Mouse (Mus musculus): ENCODE data around the gene Olfr368. TPM values are rescaled to one million over a fixed set of nuclear protein-coding genes. Genes with fewer than 3 reads are reported as not detected.

Gene Olfr368
- polyA plus RNA-seq, 1 experiment from 2014 or later, result not detected

Other genes with a start within 250 kb of the Olfr368 start
- gene Olfr361, start 237.2 kb upstream of the Olfr368 start, polyA plus RNA-seq (2016; fragmentation: Nextera tagmentation; extraction: Ambion mirVana), result not detected in 2 replicates
- gene Olfr362, start 208.6 kb upstream of the Olfr368 start, polyA plus RNA-seq (2016; fragmentation: Nextera tagmentation; extraction: Ambion mirVana), result not detected in 2 replicates
- not detected in 2 replicates for gene Olfr364-ps1, start 187.2 kb upstream of the Olfr368 start, polyA plus RNA-seq (2016; fragmentation: Nextera tagmentation; extraction: Ambion mirVana)
- not detected in 2 replicates for gene Olfr365, start 138.3 kb upstream of the Olfr368 start, polyA plus RNA-seq (2016; fragmentation: Nextera tagmentation; extraction: Ambion mirVana)
- gene Olfr366, start 114.9 kb upstream of the Olfr368 start, polyA plus RNA-seq (2016; fragmentation: Nextera tagmentation; extraction: Ambion mirVana), result not detected in 2 replicates
- gene Pdcl, start 32.8 kb downstream of the Olfr368 start, polyA plus RNA-seq (2016; fragmentation: Nextera tagmentation; extraction: Ambion mirVana), result 73.7 and 77.6 TPM in 2 replicates
- gene Rc3h2, start 96.4 kb downstream of the Olfr368 start, polyA plus RNA-seq (2016; fragmentation: Nextera tagmentation; extraction: Ambion mirVana), result 34.5 and 35.0 TPM in 2 replicates
- gene Zbtb26, start 116.6 kb downstream of the Olfr368 start, polyA plus RNA-seq (2016; fragmentation: Nextera tagmentation; extraction: Ambion mirVana), result 13.2 and 13.5 TPM in 2 replicates
- 11.0 and 13.9 TPM in 2 replicates for gene Zbtb6, start 116.7 kb downstream of the Olfr368 start, polyA plus RNA-seq (2016; fragmentation: Nextera tagmentation; extraction: Ambion mirVana)
- gene Rabgap1, start 116.8 kb downstream of the Olfr368 start, polyA plus RNA-seq (2016; fragmentation: Nextera tagmentation; extraction: Ambion mirVana), result 60.5 and 64.0 TPM in 2 replicates
- gene Gpr21, start 189.8 kb downstream of the Olfr368 start, polyA plus RNA-seq (2016; fragmentation: Nextera tagmentation; extraction: Ambion mirVana), result 5.2 and 6.8 TPM in 2 replicates